Mouse (Mus musculus) spleen, postnatal 14 days (tissue): ENCODE measurements around the gene Cic.
A peak's percentile ranks its signal among the peaks of the same experiment; 100 is the strongest.
"Not testable (repeated sequence)": the region's sequence is repeated elsewhere in the genome, so short reads cannot be mapped to it uniquely, and the experiment has no call there.

ENCODE experiments used
- DNase-seq, 2 experiments: peaks; one replicate each; pipeline ENCODE4 v3.0.0; 2021 to 2022; ENCODE audit warnings: low spot score in 2 of 2

Cic gene

DNA sequence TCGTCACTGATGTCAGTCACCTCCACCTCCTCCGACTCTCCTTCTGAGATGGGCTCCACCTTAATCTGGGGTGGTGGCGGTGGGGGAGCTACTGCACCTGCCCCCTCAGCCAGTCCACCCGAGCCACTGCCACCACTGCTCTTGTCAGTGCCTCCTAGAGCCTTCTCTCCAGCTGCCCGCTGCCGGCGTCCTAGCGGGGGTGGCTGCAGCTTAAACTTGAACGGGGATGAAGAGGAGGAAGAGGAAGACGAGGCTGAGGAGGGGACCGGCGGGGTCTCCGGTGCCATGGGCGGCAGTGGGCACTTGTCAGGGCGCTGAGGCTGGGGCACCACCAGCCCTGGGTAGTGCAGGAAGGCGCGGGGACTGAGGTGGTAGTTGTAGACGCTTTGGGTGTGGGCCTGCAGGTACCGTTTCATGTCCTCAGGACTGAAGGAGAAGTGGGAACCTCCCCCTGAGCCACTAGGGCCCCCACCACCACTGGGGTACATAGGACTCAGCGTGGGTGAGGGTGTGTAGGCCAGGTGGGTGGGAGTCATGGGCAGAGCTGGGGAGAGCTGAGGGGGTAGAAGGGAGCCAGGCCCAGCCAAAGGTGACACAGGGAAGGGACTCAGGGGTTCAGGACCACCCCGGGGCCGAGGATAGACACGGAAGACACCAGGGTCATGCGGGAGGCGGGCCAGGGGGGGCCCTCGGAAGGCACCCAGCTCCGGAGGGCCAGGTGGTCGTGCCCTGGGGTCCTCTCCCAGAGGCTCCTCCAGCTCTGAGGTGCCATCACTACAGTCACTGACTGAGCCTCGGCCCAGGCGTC is 22.7 kb upstream of the Cic start:
- DNase-seq, result no peak

DNA sequence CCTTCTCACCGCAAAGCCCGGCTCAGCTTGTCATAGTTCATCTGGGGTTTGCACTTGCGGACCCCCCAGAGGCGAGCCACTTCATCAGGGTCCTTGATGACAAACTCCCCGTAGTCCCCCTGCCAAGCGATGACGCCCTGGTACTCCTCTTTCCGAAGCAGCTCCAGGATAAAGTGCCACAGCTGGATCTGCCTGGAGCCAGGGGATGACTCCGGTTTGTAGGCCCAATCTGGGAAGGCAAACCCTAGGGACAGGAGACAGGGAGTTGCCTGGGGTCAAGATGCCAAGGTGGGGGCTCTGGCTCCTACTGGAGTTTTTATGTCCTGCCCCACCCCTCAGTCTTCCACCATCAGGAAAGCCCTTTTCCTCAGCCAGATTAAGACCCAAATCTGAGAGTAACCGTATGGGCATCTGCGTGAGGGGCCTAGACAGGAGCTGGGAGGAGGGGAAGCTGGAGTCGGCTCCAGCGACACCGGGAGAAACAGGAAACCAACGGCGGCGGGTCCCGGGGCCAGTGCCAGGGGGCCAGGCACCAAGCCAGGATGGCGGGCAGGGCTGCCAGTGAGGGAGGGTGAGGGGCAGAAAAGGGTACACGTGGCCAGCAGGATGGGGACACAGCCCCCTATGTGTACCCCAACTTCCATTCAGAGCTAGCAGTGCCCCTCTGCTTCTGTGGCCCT is 21.3 kb upstream of the Cic start:
- no peak for DNase-seq

DNA sequence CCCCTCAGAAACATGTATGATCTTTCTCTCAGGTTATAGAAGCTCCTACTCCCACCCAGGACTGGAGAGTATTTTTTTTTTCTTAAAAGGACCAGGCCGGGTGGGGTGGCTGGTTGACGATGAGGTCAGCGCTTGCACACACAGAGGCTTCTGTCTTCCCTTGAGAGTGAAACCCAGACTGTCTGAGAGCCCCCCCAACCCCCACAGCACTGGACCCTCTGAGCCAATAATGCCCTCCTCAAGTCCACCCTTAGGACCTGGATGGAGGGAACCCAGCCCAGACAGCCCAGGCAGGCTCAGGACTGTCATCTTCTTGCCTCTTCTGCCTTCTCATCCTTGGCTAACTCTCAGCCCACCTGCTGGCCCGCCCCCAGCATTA is 20.8 kb upstream of the Cic start:
- no peak for DNase-seq

DNA sequence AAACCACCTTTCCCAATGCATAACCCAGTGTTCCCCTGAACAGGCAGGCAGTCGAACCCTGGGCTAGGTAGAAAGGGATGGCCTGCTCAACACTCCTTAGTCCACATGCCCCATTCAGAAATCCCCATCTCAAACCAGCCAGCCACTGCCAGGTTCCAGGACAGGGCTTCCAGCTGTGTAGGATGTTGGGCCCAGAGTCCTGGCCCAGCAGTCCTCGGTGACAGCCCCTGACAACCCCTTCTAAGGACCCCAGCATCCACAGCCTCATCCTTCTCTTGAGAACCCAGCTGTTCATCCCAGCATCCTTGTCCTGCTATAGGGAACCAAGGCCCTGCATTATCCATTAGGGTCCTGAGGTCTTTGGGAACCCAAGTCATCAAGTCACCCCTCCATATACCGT is 20.0 kb upstream of the Cic start:
- DNase-seq, result no peak

DNA sequence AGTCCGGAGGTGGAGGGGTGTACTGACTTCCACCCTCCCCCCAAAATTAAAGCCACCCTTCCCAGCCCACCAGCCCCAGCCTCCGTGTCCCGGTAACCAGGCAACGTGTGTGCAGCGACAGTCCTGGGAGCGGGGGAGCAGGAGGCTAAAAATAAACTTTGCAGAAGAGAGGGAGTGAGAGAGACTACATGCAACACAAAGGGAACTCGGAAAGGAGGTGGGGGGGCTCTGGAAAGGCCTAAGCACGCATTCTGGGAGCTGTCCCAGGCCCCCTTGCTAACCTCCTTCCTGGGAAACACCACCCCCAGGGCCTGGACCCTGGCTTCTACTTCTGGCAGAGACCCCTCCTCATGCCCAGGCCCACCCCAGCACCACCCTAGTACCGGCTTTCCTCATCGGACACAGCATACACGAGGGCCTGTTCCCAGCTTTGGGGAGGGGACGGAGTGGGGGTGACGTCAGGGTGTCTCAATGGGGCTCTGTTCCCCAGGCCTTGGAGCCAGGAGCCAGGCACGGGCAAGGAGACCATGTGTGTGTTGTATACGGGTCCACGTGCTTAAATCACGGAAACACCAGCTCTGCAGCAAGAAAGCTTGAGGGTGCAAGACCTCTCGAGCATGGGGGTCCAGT is 19.4 kb upstream of the Cic start:
- no peak for DNase-seq

DNA sequence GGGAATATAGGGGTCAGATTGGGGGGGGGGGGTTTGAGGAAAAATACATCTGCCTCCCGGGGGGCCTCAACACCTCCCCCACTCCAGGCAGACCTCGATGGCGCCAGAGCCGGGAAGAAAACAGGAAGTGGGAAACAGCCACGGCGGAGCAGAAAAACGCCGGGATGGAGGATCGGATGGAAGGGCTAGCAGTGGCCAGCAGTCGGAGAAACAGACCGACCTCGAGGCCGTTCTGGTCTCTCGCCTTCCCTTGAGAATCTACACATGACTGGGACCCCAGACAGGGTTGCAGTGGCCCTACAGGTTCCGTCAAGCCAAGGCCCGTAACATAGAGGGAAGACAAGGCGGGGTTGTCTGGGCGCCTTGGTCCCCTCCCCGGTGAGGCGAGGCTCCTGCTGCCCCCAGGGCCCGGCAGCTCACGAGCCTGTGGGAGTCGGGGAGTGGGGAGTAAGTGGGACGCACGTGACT is 18.6 kb upstream of the Cic start:
- DNase-seq, result no peak

DNA sequence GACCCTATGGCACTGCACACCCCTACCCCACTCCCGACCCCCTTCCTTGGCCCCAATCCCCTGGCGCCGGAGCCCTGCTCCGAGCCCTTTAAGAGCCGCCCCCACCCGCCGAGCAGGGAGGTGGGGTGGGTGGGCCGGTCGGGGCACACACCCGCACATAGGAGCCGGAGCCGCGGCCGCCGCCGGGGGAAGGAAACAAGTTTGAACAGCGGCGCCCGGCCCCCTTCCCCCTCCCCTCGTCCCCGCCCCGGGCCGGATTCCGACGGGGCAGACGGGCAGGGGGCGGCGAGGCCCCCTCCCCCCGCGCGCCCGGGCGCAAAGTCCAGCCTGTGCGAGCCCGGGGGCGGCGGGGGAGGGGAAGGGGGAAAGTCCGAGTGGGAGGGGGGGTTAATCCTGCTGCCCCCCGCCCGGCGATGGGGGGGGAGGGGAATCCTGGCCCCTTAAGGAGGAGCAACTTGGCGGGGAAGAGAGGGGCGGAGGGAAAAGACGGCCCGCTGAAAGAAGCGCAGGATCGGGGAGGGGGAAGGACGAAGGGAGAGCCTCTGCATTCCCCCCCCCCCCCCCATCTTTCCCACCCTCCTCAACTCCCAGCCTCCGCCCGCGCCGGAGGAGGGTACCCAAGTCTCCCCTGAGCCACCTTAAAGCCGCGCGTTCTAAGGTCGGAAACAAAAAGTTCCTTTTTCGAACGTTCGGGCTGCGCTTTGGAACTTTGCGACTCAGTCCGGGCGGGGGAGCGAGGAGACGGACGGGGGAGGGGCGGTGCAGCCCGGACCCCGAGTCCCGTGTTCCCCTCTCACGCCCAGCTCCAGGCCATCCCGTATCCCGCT is 18.0 kb upstream of the Cic start:
- peak; percentile 48 to 58 for DNase-seq

DNA sequence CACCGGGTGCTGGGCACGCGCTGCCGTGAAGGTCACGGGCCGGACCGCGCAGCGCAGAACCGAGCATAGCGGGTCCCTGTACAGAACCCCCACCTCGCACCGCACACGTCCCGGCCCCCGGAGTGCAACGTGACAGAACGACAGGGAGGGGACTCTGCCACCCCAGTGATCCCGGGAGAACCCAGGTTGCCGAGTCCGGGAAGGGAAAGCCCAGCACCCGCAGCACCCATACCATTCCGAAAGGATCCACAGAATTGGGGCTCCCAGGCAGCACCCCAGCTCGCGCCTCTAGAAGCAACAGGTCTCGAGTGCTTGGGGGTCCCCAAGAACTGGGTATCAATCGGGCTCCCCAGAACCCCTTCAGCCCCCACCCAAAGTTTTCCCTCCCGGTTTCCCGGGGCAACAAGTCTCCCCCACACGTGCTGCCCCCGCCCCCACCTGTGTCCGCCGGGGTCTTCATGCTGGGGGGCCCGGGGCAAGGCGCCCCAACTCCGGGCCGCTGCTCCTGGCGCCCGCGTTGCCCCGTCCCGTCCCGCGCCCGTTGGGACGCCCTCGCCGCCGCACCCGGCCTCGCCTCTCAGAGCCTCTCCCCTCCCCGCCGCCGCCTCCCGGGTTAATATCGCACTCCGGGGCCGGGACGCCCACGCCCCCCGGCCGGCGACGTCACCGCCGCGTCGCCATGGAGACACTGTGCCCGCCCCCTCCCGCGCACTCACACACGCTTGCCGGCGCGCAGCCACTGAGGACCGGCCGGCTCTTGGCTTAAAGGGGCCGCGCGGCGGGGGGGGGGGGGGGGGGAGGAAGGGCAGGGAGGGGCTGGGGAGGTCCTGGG is 17.1 kb upstream of the Cic start, which contains the start of gene Erf:
Gene Erf (minus strand): TSS at position 621 of the 832 bp plus-strand sequence.
- DNase-seq, result peak; percentile 94 to 95

DNA sequence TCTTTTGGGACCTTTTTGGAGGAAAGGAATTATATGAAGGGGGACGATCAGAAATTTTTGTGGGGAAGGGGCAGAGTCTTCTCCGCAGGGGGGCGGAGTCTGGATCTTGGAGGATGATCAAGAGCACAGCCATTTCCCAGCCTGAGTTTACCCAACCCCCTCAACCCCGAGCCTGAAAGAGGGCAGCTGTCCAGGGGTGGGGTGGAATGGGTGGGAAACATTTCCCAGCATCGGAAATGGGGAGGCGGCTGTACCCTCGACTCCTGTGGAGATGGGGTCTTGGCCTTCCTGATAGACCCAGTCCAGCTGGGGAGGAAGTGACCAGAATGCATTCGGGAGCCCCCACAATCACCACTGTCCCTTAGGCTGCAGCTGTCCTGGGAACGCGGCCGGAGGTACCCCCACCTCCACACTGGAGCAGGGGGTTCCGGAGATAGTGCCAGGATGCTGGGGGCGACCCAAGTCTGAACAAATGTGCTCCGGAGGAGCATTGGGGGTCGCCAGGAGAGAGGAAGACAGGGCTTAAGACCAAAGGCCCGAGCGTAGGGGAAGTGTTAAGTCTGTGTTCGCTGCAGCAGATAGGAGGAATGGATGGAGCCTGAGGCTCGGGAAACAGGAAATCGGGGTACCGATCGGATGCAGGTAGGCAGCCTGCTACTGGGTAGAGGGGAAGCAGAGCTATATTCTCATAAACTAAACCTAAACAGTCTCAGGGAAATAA is 16.3 kb upstream of the Cic start:
- DNase-seq, result no peak

DNA sequence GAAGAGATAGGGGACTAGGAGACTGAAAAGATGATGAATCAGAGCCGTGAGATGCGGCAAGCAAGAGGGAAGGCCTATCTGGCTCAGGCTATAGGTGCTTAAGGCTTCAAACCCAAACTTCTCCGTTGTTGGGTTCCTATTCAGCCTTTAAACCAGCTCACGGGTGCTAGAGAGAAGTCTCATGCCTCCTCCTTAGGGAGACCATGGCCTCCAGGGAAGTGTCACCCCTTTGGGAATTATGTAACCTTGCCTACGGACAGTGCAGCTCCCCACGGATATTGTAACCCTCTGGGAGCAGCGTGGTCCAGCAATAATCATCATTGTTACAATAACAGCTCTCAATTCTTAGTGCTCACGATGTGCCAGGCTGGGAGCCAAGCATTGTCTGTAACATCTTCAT is 15.7 kb upstream of the Cic start:
- DNase-seq, result no peak

DNA sequence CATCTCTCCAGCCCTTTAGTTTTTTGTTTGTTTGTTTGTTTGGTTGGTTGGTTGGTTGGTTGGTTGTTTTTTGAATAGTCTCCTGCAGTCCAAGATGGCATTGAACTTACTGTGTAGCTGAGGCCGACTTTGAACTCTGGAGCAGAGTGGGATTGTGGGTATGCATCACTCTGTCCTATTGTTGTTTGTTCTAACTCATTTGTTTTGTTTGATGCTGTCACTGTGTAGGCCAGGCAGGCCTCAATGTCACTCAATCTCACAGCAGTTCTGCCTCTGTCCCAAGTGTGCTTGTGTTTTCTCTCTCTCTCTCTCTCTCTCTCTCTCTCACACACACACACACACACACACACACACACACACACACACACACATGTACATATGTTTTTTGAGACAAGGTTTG is 5.6 kb upstream of the Cic start:
- no peak for DNase-seq

DNA sequence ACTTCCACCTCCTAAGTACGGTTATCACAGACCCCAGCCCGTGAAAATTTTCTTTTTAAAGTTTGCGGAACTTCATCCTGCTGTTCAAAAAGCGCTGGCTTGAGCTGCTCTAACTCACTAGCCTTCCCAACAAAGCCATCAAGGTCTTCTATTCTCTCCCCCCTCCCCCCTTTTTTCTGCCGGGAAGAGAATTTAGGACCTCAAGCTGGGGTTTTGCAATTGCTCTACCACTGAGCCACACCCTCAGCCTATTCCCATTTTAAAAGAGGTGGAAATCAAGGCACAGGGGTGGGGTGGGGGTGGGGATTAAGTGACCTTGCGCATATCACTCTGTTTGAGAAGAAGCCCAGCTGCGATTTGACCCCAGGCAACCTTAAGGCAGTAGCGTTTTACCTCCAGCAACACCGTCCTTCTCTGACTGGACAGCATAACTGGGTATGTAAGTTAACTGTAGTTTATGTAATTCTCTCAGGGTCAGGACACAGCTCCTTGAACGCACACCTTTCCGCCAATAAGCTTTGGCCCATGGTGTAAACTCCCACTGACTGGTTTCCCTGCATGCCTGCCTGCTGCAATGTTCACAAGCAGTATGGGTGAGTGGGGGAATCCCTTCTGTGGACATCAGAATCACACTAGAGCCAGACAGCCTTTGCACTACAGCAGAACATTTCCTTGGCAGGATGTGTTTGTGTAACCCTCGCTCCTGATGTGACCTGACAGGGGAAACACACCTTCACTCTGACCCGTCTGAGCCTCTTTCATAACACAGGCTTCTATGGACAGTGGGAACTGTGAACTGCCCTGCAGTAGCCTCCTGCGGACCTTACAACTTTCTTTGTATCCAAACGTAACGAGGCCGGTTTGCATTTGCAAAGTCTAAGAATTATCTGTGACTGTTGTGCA is 3.3 kb upstream of the Cic start:
- no peak for DNase-seq

DNA sequence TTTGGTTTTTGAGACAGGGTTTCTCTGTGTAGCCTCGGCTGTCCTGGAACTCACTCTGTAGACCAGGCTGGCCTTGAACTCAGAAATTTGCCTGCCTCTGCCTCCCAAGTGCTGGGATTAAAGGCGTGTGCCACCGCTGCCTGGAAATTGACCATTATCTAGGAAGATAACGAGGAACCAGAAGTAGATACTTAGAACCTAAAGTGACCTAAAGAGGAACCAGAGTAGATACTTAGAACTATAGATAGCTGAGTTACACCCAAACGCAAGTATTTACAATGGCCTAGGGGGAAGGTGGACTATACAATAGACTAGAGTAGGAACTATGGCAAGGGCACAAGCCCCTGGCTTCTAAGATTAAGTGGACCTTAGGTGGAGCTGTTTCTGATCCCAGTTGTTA is 1.8 kb upstream of the Cic start:
- not testable (repeated sequence) for DNase-seq

DNA sequence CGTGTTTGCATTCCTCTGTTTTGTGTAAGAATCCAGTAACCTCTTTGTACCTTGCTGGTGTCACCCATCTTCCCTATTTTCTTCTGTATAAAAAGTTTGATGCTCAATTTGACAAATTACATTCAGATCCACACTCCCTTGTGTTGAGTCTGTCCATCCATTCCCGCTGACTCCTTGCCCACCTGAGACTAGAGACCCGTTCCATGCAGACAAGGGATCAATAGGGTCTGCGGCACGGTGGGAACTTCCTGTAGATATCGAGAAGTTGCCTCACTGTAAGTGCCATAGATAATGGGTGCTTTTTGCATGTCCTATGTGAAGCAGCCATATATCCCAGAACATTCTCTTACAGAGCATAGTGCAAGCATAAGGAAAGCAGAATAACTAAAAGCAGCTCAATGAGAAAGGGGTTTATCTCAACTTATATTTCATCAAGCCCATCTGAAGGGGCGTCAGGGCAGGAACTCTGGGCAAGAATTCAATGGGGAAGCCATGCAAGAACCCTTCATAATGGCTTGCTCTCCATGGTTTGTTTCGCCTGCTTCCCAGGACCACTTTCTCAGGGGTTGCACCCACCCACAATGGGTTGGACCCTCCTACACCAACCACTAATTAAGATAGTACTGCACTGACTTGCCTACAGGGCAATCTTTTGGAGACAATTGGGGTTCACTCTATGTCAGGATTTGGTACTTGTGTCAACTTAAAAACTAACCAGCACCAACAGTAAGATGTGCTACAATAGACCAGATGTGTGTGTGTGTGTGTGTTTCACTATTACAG is 1.1 kb upstream of the Cic start:
- DNase-seq, result no peak

DNA sequence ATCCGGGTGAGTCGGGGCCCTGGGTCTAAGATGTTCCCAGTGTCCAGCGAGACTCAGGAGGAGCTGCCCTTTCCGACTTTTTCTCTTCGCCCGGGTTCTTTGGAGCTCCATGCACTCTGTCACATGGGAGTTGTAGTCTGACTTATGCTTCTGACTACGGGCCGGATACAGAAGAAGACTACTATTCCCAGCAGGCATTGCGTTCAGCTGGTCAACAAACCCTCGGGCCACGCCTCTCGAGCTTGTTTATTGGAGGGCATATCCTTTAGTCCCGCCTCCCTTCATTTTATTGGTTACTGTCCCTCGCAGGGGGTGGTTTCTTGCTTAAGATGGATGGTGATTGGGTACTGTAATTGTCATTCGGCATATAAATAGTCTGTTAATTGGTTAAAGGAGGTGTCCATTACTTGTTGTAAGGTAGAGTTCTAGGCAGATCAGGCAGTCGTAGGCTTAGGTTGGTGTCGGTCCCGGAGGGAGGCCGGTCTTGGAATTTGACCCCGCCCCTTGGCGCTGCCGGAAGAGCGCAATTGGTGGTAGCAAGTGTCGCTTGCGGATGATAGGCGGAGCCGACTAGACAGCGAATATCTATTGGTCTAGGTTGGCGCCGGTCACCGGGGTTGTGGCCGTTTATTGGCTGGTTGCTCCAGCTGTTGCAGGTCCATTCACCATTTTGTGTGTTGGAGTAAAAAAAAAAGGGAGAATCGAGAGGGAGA is 403 bp downstream of the Cic start:
- DNase-seq, result peak; percentile 94 to 95

DNA sequence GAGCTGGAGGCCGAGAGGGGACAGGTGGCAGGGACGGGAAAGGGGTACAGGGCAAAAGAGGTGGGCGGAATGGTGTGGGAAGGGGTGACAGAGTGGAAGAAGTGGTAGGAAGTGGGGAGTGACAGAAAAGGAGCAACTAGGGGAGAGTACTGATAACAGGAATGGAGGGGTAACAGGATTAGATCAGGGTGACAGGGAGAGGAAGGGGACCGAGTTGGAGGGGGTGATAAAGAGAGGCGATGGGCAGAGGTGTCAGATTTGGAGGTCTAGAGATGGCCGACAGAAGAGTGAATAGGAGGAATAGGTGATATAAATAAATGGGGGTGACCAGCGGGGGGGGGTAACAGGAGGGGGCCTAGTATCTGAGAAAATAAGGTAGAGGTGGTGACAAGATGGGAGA is 1.1 kb downstream of the Cic start:
- DNase-seq, result no peak

DNA sequence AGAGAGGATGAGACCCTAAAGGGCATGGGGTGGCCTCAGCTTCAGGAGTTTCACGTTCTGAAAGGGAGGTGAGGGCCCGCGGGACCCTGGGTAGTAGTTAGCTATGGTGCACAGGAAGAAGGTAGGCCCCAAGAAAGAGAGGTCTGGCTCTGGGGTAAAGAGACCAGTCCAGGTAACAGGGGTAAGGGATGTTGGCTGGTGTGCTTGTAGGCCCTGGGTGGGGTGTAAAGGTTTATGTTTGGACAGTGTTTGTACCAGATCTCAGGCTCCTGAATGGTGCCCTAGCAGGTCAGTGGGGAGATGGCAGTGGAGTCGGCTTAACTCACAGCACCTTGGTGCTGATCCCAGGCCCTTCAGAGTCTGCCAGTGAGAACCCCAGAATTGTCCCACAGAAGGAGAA is 1.5 kb downstream of the Cic start:
- peak in 1 of 2 experiments; percentile 7 for DNase-seq
